Mouse (Mus musculus) hindbrain, embryonic 13.5 days (tissue): ENCODE data around the gene Hcls1. TPM values are rescaled to one million over a fixed set of nuclear protein-coding genes. Genes with fewer than 3 reads are reported as not detected.

Experiments
- ATAC-seq: fragments of 200-750 bp; cut with Nextera tagmentation; 2 replicates; pipeline ENCODE4 v1.8.0; 2017; ENCODE audit warnings: moderate TSS enrichment; ENCODE audit not compliant: low FRiP score
- H3K27ac ChIP-seq: fragments of 300-500 bp; sonication (generic); 2 replicates; pipeline ENCODE4 v1.5.1; 2015; ENCODE audit warnings: inconsistent platforms, mild to moderate bottlenecking, moderate library complexity
- H3K27me3 ChIP-seq: fragments of 300-500 bp; sonication (generic); 2 replicates; pipeline ENCODE4 v1.6.1; 2015; ENCODE audit warnings: mild to moderate bottlenecking, inconsistent platforms
- H3K36me3 ChIP-seq: fragments of 300-500 bp; sonication (generic); 2 replicates; pipeline ENCODE4 v1.6.1; 2015; ENCODE audit warnings: mild to moderate bottlenecking, inconsistent platforms
- H3K4me1 ChIP-seq: fragments of 300-500 bp; sonication (generic); replicated peaks from 2 replicates; pipeline ENCODE4 v1.6.1; 2015; ENCODE audit warnings: inconsistent platforms
- H3K4me2 ChIP-seq: fragments of 300-500 bp; sonication (generic); 2 replicates; pipeline ENCODE4 v1.6.1; 2015; ENCODE audit warnings: inconsistent platforms, mild to moderate bottlenecking, moderate library complexity
- H3K4me3 ChIP-seq: fragments of 300-500 bp; sonication (generic); 2 replicates; pipeline ENCODE4 v1.5.1; 2015; ENCODE audit warnings: mild to moderate bottlenecking, inconsistent platforms
- H3K9ac ChIP-seq: fragments of 300-500 bp; sonication (generic); 2 replicates; pipeline ENCODE4 v1.6.1; 2015; ENCODE audit warnings: mild to moderate bottlenecking, inconsistent platforms
- H3K9me3 ChIP-seq: fragments of 300-500 bp; sonication (generic); 2 replicates; pipeline ENCODE4 v1.6.1; 2016; ENCODE audit warnings: inconsistent platforms
- WGBS: fragments of 180-500 bp; shearing (Covaris S2); methylation state at CpG from one replicate; pipeline ENCODE4 v1.1.7; 2015; 5-methylcytosine and 5-hydroxymethylcytosine counted together
- polyA plus RNA-seq: library from polyadenylated mRNA; unstranded; fragments of >200 nt; fragmentation: Nextera tagmentation; extraction: Ambion mirVana; gene quantifications from 2 replicates; pipeline ENCODE4 v1.2.1, GENCODE M21; 2015

Gene Hcls1
- polyA plus RNA-seq: 2.2 and 2.6 TPM in 2 replicates

DNA sequence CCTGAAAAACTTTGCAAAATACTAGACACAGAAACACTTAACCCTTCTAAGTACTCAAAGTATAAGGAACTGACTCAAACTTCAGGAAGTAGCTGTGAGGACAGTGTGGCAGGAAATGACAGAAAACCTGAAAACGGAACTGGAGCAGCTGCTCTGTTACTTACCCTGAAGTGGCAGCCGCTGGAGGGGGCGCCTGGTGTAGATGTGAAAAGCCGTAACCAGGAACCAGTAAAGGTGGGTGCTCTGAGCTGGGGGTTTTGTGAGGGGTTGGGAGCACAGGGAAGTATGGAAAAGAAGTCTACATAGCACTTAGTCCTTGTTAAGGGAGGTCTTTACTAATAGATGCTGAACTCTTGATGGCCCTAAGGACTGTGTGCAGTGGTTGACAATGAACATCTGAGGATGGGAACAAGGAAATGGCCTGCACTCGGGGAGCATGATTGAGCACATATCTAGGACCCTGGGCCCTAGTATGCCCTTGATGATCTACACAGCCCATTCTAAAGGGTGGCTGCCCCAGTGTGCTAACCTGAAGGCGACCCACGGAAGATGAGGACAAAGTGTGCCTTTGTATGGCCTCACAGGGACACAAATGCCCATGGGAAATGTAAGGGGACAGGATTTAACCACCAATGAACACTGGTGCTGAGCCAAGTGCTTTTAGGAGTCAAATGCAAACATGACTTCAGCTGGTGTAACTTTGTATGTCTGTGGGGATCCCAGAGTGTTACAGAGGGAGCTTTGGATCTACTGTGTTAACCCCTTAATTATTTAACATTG lies at the start of gene Hcls1:
TSS of gene Hcls1 (plus strand) at position 143 of the 780 bp plus-strand sequence.
- no peaks in the 10 kb centered on the region for H3K27me3 ChIP-seq
- H3K36me3 ChIP-seq: peaks cover 38% of the 10 kb centered on the region
- H3K9me3 ChIP-seq: no peaks in the 10 kb centered on the region
- H3K4me3 ChIP-seq: no peak within 1 kb of the TSS
- no peak within 1 kb of the TSS for H3K9ac ChIP-seq
- no peak for ATAC-seq
- 87% methylated on average over 7 of the region's 7 CpGs for WGBS
- no peak within 1 kb of the TSS for H3K27ac ChIP-seq
- H3K4me2 ChIP-seq: no peak within 1 kb of the TSS
- no peaks in the 10 kb centered on the region for H3K4me1 ChIP-seq

DNA sequence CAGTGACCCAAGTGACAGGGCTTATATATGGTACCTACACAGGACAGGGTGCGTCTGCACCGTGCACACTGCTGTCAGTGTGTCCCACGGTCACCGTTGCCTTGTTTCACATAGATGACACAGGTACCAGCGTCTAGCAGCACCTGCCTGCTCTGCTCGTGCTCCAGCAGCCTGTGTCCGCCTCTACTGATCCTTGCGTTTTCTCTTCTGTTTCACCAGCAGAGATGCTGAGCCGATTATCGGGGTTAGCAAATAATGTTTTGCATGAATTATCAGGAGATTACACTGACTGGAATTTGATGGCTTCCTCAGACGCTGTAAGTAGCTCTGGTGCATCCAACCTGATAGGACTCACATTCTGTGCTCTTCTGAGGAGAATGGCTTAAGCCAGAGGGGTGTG lies 48.9 kb upstream of the Hcls1 start:
- Histone ChIP-seq H3K36me3 (peaks cover 32% of the 10 kb centered on the region), H3K4me3 (no peak overlapping the region), H3K9me3 (no peaks in the 10 kb centered on the region), H3K27ac (no peak overlapping the region), H3K27me3 (no peaks in the 10 kb centered on the region), H3K4me2 (no peak overlapping the region), H3K9ac (no peak overlapping the region), H3K4me1 (peaks cover 8% of the 10 kb centered on the region; the same call in 1 of the 2 replicates)
- no peak for ATAC-seq
- whole genome bisulfite sequencing: 92% methylated on average over 11 of the region's 11 CpGs

DNA sequence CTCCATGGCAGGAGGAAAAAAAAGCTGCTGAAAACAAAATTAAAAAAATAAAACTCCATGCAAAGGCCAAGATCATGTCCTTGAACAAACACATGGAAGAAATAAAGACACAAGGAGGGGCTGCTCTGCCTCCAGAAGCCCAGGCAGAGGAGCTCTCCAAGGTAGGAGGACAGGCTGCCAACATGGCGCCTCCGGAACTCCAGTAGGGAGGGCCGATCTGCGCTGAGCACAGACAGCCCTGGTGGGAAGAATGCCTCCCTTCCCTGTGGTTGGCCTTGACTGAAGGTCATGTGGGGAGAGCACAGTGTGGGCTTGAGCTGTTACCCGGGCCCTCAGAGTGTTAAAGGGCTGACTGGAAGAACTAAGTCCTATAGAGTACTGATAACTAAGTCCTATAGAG lies 47.2 kb upstream of the Hcls1 start:
- H3K27me3 ChIP-seq: no peaks in the 10 kb centered on the region
- peaks cover 8% of the 10 kb centered on the region; the same call in 1 of the 2 replicates for H3K4me1 ChIP-seq
- 83% methylated on average over 5 of the region's 5 CpGs for WGBS
- H3K9me3 ChIP-seq: no peaks in the 10 kb centered on the region
- no peak overlapping the region for H3K27ac ChIP-seq
- peaks cover 47% of the 10 kb centered on the region for H3K36me3 ChIP-seq
- no peak for ATAC-seq
- no peak overlapping the region for H3K9ac ChIP-seq
- H3K4me3 ChIP-seq: no peak overlapping the region
- no peak overlapping the region for H3K4me2 ChIP-seq

DNA sequence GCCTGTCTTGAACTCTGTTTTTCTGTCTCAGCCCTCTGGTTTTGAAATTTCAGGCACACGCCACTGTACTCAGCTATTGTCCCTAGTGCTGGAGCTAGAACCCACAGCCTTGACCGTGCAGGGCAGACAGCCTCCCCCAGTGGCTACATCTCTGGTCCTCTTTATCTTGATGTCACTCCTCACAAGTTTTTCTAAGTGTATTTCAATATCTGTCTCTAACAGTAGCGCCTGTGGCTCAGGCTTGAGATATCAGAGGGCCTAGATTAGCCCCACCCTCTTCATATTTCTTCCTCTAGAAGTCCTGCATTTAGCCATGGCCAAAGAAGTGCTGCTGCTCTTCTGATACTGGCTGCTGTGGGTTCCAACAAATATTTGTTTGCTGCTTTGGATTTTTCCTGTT lies 44.2 kb upstream of the Hcls1 start:
- Histone ChIP-seq H3K9me3 (no peaks in the 10 kb centered on the region), H3K27ac (no peak overlapping the region), H3K4me3 (no peak overlapping the region), H3K36me3 (peaks cover 73% of the 10 kb centered on the region), H3K4me1 (no peaks in the 10 kb centered on the region), H3K9ac (no peak overlapping the region), H3K27me3 (no peaks in the 10 kb centered on the region), H3K4me2 (no peak overlapping the region)
- 91% methylated on average over 3 of the region's 3 CpGs for WGBS
- ATAC-seq: no peak

DNA sequence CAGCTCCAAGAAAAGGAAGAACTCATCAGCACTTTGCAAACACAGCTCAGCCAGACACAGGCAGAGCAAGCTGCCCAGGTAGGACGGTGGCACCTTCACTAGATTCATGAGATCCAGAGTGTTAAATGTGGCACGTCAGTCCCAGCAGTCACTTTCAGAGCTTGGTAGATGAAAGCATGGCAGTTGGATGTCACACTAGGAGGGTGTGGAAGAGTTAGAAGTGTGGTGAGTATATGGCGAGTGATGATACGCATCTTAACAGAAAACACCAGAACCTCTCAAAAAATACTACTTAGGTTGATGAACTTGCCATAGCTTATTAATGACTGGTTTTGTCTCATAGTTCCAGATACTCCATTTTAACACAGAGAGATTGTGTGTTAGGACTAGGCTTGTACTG lies 43.4 kb upstream of the Hcls1 start:
- Histone ChIP-seq H3K27ac (no peak overlapping the region), H3K27me3 (no peaks in the 10 kb centered on the region), H3K9ac (no peak overlapping the region), H3K4me3 (no peak overlapping the region), H3K9me3 (no peaks in the 10 kb centered on the region), H3K4me1 (no peaks in the 10 kb centered on the region), H3K4me2 (no peak overlapping the region), H3K36me3 (peaks cover 81% of the 10 kb centered on the region)
- no peak for ATAC-seq
- 97% methylated on average over 4 of the region's 4 CpGs for WGBS

DNA sequence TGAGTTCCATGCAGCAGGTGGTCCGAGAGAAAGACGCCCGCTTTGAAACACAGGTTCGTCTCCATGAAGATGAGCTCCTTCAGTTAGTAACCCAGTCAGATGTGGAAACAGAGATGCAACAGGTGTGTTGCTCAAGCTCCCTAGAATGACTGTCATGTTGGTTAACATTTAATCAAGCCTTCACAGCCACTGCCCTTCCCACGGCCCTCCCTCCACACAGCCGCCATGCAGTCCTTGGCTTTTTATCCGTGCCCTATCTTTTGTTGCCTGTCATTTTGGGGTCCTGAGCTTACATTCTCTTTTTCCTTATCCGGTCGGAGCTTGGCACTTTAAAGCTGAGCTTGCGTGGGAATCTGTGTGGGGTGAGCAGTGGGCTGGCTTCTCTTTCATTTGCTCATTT lies 41.5 kb upstream of the Hcls1 start:
- Histone ChIP-seq H3K36me3 (peaks cover 86% of the 10 kb centered on the region), H3K9me3 (no peaks in the 10 kb centered on the region), H3K27ac (no peak overlapping the region), H3K4me2 (no peak overlapping the region), H3K4me3 (no peak overlapping the region), H3K27me3 (no peaks in the 10 kb centered on the region), H3K4me1 (no peaks in the 10 kb centered on the region), H3K9ac (no peak overlapping the region)
- WGBS: 87% methylated on average over 10 of the region's 10 CpGs
- no peak for ATAC-seq

DNA sequence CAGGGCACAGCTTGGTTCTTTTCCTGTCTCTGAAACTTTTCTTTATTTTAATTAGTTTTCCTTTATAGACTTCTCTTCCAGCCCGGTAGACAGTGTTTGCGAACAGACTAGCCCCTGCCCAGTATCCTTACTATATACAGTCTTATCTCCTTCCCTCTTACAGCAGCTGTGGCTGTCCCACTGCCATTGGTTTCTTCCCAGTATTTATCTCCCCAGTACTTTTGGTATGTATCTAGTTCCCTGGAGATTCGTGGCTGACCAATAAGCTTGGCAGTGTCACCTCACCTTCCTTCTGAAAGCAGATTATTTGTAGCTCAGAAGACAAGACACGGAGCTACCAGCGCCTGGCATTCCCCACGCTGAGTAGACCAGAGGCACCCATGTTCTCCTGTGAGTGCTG lies 38.1 kb upstream of the Hcls1 start:
- Histone ChIP-seq H3K9ac (no peak overlapping the region), H3K27ac (no peak overlapping the region), H3K36me3 (peaks cover 92% of the 10 kb centered on the region), H3K9me3 (no peaks in the 10 kb centered on the region), H3K27me3 (no peaks in the 10 kb centered on the region), H3K4me3 (no peak overlapping the region), H3K4me1 (no peaks in the 10 kb centered on the region), H3K4me2 (no peak overlapping the region)
- ATAC-seq: no peak
- WGBS: 95% methylated on average over 6 of the region's 6 CpGs

DNA sequence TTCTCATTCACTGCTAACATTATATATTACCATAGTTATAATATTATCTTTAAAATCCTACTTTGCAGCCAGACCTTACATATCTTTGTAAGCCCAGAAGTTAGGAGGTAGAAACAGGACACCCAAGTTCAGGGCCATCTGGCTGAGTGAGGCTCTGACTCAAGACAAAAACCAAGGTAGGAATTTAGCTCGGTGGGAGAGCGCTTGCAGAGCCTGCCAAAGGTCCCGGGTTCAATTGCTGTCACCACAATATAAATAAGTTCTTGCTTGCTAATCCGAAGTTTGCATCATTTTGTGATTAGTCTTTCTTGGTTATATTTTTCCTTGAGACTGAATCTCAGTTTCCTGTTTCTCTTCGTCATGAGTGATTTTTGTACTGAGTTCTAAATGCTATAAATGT lies 31.6 kb upstream of the Hcls1 start:
- Histone ChIP-seq H3K27ac (no peak overlapping the region), H3K4me1 (no peaks in the 10 kb centered on the region), H3K27me3 (no peaks in the 10 kb centered on the region), H3K9me3 (no peaks in the 10 kb centered on the region), H3K4me2 (no peak overlapping the region), H3K4me3 (no peak overlapping the region), H3K36me3 (peaks cover 81% of the 10 kb centered on the region), H3K9ac (no peak overlapping the region)
- 92% methylated on average over 5 of the region's 5 CpGs for WGBS
- ATAC-seq: no peak

DNA sequence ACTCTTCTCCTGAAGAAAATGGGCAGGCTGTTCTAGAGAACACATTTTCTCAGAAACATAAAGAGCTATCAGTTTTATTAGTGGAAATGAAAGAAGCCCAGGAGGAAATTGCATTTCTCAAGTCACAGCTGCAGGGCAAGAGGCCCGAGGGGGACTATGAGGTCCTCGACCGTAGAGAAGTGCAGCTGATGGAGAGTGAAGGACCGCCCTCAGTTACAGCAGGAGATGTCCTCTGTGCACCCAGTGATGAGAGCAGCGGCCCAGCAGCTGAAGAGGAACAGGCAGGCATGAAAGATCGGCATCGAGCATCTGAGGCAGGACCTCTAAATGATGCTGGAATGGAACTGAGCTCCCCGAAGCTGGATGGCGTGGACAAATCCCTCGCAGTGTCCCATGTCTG lies 22.9 kb upstream of the Hcls1 start:
- no peak overlapping the region for H3K9ac ChIP-seq
- ATAC-seq: no peak
- no peak overlapping the region for H3K4me2 ChIP-seq
- no peak overlapping the region for H3K27ac ChIP-seq
- 91% methylated on average over 10 of the region's 10 CpGs for WGBS
- H3K4me1 ChIP-seq: no peaks in the 10 kb centered on the region
- no peaks in the 10 kb centered on the region for H3K9me3 ChIP-seq
- H3K4me3 ChIP-seq: no peak overlapping the region
- H3K27me3 ChIP-seq: no peaks in the 10 kb centered on the region
- peaks cover 79% of the 10 kb centered on the region for H3K36me3 ChIP-seq

DNA sequence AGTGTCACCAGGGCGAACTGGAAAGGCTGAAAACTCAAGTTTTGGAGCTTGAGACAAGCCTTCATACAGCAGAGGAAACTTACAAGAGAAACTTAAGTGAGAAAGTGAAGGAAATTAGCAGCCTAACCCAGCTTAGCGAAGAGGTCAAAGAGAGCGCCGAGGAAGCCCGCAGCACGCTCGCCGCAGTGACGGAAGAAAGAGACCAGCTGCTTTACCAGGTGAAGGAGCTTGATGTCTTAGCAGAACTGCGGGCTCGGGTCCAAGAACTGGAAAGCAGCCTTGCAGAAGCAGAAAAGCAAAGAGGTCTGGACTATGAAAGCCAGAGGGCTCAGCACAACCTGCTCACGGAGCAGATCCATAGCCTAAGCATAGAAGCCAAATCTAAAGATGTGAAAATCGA lies 22.5 kb upstream of the Hcls1 start:
- Histone ChIP-seq H3K27me3 (no peaks in the 10 kb centered on the region), H3K4me2 (no peak overlapping the region), H3K9ac (no peak overlapping the region), H3K27ac (no peak overlapping the region), H3K4me3 (no peak overlapping the region), H3K9me3 (no peaks in the 10 kb centered on the region), H3K36me3 (peaks cover 79% of the 10 kb centered on the region), H3K4me1 (no peaks in the 10 kb centered on the region)
- WGBS: 95% methylated on average over 13 of the region's 13 CpGs
- no peak for ATAC-seq

DNA sequence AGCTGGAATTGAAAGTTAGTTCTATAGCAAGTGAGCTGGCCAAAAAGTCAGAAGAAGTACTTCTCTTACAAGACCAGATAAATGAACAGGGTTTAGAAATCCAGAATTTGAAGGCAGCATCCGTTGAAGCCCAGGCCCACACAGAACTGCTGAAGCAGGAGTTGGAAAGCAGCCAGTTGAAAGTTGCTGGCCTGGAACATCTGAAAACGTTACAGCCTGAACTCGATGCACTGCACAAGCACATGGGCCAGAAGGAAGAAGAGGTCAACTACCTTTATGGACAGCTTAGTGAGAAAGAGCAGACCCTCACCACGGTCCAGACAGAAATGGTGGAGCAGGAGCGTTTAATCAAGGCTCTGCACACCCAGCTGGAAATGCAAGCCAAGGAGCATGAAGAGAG lies 20.6 kb upstream of the Hcls1 start:
- ATAC-seq: no peak
- Histone ChIP-seq H3K27me3 (no peaks in the 10 kb centered on the region), H3K9me3 (no peaks in the 10 kb centered on the region), H3K4me3 (no peak overlapping the region), H3K27ac (no peak overlapping the region), H3K9ac (no peak overlapping the region), H3K4me2 (no peak overlapping the region), H3K36me3 (peaks cover 84% of the 10 kb centered on the region), H3K4me1 (no peaks in the 10 kb centered on the region)
- 91% methylated on average over 5 of the region's 5 CpGs for WGBS

DNA sequence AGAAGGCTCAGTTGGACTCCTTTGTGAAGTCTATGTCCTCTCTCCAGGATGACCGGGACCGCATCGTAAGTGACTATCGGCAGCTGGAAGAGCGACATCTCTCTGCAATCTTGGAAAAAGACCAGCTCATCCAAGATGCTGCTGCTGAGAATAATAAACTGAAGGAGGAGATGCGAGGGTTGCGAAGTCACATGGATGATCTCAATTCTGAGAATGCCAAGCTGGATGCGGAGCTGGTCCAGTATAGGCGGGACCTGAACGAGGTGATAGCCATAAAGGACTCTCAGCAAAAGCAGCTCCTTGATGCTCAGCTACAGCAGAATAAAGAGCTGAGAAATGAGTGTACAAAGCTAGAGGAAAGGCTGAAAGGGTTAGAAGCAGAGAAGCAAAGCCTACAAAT lies 16.3 kb upstream of the Hcls1 start:
- 91% methylated on average over 10 of the region's 10 CpGs for WGBS
- no peaks in the 10 kb centered on the region for H3K9me3 ChIP-seq
- no peaks in the 10 kb centered on the region for H3K4me1 ChIP-seq
- peaks cover 82% of the 10 kb centered on the region for H3K36me3 ChIP-seq
- H3K9ac ChIP-seq: no peak overlapping the region
- no peak for ATAC-seq
- H3K4me3 ChIP-seq: no peak overlapping the region
- no peak overlapping the region for H3K4me2 ChIP-seq
- H3K27me3 ChIP-seq: no peaks in the 10 kb centered on the region
- no peak overlapping the region for H3K27ac ChIP-seq

DNA sequence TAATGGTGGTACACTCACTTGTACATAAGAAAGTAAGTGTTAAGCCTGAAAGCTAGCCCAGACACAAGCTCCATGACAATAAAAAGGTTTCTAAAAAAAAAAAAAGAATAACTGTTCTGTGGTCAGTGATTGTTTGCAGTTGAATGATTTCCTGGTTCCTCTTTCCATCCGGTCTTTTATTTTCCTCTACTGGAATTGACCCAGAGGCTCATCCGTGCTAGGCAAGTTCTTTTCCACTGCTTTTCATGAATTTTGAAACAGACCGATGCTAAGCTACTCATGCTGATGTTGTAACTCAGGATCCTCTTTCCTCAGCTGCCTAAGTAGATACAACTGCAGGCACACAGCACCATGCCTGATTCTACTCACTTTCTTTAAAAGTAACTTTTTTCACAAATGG lies 14.4 kb upstream of the Hcls1 start:
- peaks cover 78% of the 10 kb centered on the region for H3K36me3 ChIP-seq
- no peak overlapping the region for H3K4me2 ChIP-seq
- no peak overlapping the region for H3K4me3 ChIP-seq
- WGBS: 90% methylated on average over 3 of the region's 3 CpGs
- no peaks in the 10 kb centered on the region for H3K9me3 ChIP-seq
- no peak for ATAC-seq
- no peak overlapping the region for H3K9ac ChIP-seq
- no peaks in the 10 kb centered on the region for H3K4me1 ChIP-seq
- H3K27me3 ChIP-seq: no peaks in the 10 kb centered on the region
- no peak overlapping the region for H3K27ac ChIP-seq
